In genomic region chr4:133379861-133380260, GRCm38 (mm10) we compare ENCODE assay signal across 13 mouse cellular contexts. TPM values are rescaled to one million over a fixed set of nuclear protein-coding genes. Genes with fewer than 3 reads are reported as not detected.
DNase-seq lines count a peak whose midpoint lies in the region; ATAC-seq and TF ChIP-seq lines count a peak whose summit lies in the region.
"Had no signal": no experiment of that assay in that cellular context is flagged by ENCODE, and none has a peak within 500 bp of the region (broad histone marks: within the 10 kb centered on the region; RNA-seq: fewer than 3 reads in every experiment).

No protein-coding gene starts in this region.

- H3K4me3 ChIP-seq in heart, embryonic 10.5 days, result no peak overlapping the region
- no peak overlapping the region for H3K4me3 ChIP-seq in midbrain, embryonic 10.5 days
- H3K4me3 ChIP-seq in midbrain, embryonic 15.5 days, result no peak overlapping the region
- H3K4me3 ChIP-seq in limb, embryonic 15.5 days, result no peak overlapping the region
- no peak overlapping the region for H3K4me3 ChIP-seq in left cerebral cortex, adult 2 months

- peaks cover 7% of the 10 kb centered on the region; the same call in 1 of the 2 replicates for H3K36me3 ChIP-seq in heart, embryonic 10.5 days
- H3K36me3 ChIP-seq in midbrain, embryonic 10.5 days, result peaks cover 21% of the 10 kb centered on the region
- no peaks in the 10 kb centered on the region for H3K36me3 ChIP-seq in midbrain, embryonic 15.5 days (replicated peaks)
- H3K36me3 ChIP-seq in limb, embryonic 15.5 days, result peaks cover 3% of the 10 kb centered on the region; the same call in 1 of the 2 replicates

- intact Hi-C loops in heart, postnatal 36 days (cut with DNase I), result no loop called here
- intact Hi-C loops in left cerebral cortex, adult 2 months (cut with DNase I), result no loop called here

- peak overlapping the region; percentile 73 for H3K27ac ChIP-seq in heart, embryonic 10.5 days
- 0 out of 2 replicates have a peak overlapping the region, but pooled peaks have one; percentile 23 for H3K27ac ChIP-seq in midbrain, embryonic 10.5 days (replicated peaks)
- H3K27ac ChIP-seq in midbrain, embryonic 15.5 days, result no peak overlapping the region
- H3K27ac ChIP-seq in limb, embryonic 15.5 days, result peak overlapping the region; percentile 68; the same call in 1 of the 2 replicates
- H3K27ac ChIP-seq in left cerebral cortex, adult 2 months, result no peak overlapping the region
- H3K27ac ChIP-seq: macrophage had no signal

- TF ChIP-seq CTCF in left cerebral cortex, adult 2 months (IDR thresholded peaks at IDR 0.05), result no peak

- H3K9ac ChIP-seq in midbrain, embryonic 15.5 days, result no peak overlapping the region
- H3K9ac ChIP-seq in limb, embryonic 15.5 days, result no peak overlapping the region

- 73% methylated on average over 3 of the region's 3 CpGs for WGBS in heart, embryonic 10.5 days
- 77% methylated on average over 3 of the region's 3 CpGs for WGBS in midbrain, embryonic 10.5 days
- 58% methylated on average over 3 of the region's 3 CpGs for WGBS in midbrain, embryonic 15.5 days
- 42% methylated on average over 3 of the region's 3 CpGs for WGBS in limb, embryonic 15.5 days

- H3K9me3 ChIP-seq in heart, embryonic 10.5 days, result no peaks in the 10 kb centered on the region
- H3K9me3 ChIP-seq in midbrain, embryonic 10.5 days (replicated peaks), result no peaks in the 10 kb centered on the region
- H3K9me3 ChIP-seq in midbrain, embryonic 15.5 days, result no peaks in the 10 kb centered on the region
- H3K9me3 ChIP-seq in limb, embryonic 15.5 days, result no peaks in the 10 kb centered on the region

- H3K27me3 ChIP-seq in heart, embryonic 10.5 days (ENCODE audit: insufficient read depth, poor library complexity, severe bottlenecking), result no peaks in the 10 kb centered on the region
- H3K27me3 ChIP-seq in midbrain, embryonic 10.5 days (ENCODE audit: low read depth, poor library complexity, severe bottlenecking), result no peaks in the 10 kb centered on the region
- no peaks in the 10 kb centered on the region for H3K27me3 ChIP-seq in midbrain, embryonic 15.5 days (replicated peaks)
- no peaks in the 10 kb centered on the region for H3K27me3 ChIP-seq in limb, embryonic 15.5 days

- no peak for ATAC-seq in midbrain, embryonic 15.5 days (replicated peaks)
- no peak for ATAC-seq in limb, embryonic 15.5 days (ENCODE audit: insufficient number of reproducible peaks, low FRiP score, low TSS enrichment, low read depth)

- no peak for DNase-seq in heart, embryonic 10.5 days (ENCODE audit: low spot score)
- no peak for DNase-seq in heart, postnatal 36 days
- no peak for DNase-seq in midbrain, embryonic 10.5 days (ENCODE audit: low spot score)
- no peak for DNase-seq in left cerebral cortex, adult 2 months (ENCODE audit: extremely low spot score in 1 of 2, low spot score in 2 of 2)
- DNase-seq in thymus, postnatal 10 days (ENCODE audit: low spot score in 2 of 2), result no peak
- DNase-seq in kidney, adult 8-10 months, result no peak
- DNase-seq: adrenal gland, postnatal 36 days; B cell, adult 2 months; kidney, adult 9 months; thymus, postnatal 4 days had no signal

- H3K4me2 ChIP-seq in midbrain, embryonic 15.5 days, result no peak overlapping the region
- no peak overlapping the region for H3K4me2 ChIP-seq in limb, embryonic 15.5 days

- H3K4me1 ChIP-seq in heart, embryonic 10.5 days, result peaks cover 61% of the 10 kb centered on the region
- peaks cover 54% of the 10 kb centered on the region for H3K4me1 ChIP-seq in midbrain, embryonic 10.5 days
- peaks cover 24% of the 10 kb centered on the region for H3K4me1 ChIP-seq in midbrain, embryonic 15.5 days
- H3K4me1 ChIP-seq in limb, embryonic 15.5 days, result peaks cover 54% of the 10 kb centered on the region

RNA-seq across cellular contexts. Expression of gene Slc9a1, which starts 10.4 kb away (rescaled TPM):
- polyA plus RNA-seq in heart, embryonic 10.5 days (2016; fragmentation: Nextera tagmentation; extraction: Ambion mirVana), result 7.6 and 8.2 TPM in 2 replicates
- total RNA-seq in heart, postnatal 36 days (2021), result 10 to 100 TPM; 17.6 to 18.8 TPM
- 8.3 and 8.6 TPM in 2 replicates for polyA plus RNA-seq in midbrain, embryonic 10.5 days (2016; fragmentation: Nextera tagmentation; extraction: Ambion mirVana)
- 9.9 and 11.1 TPM in 2 replicates for polyA plus RNA-seq in midbrain, embryonic 15.5 days (2015; fragmentation: Nextera tagmentation; extraction: Ambion mirVana)
- 10.1 and 10.9 TPM in 2 replicates for polyA plus RNA-seq in limb, embryonic 15.5 days (2015; fragmentation: Nextera tagmentation; extraction: Ambion mirVana)
- 10 to 100 TPM; 49.8 to 53.0 TPM for total RNA-seq in left cerebral cortex, adult 2 months (2021)

RNA-seq across cellular contexts. Expression of gene Wdtc1, which starts 26.6 kb away (rescaled TPM):
- 13.4 and 14.2 TPM in 2 replicates for polyA plus RNA-seq in heart, embryonic 10.5 days (2016; fragmentation: Nextera tagmentation; extraction: Ambion mirVana)
- total RNA-seq in heart, postnatal 36 days (2021), result 10 to 100 TPM; 82.0 to 88.2 TPM
- polyA plus RNA-seq in midbrain, embryonic 10.5 days (2016; fragmentation: Nextera tagmentation; extraction: Ambion mirVana), result 19.2 and 20.0 TPM in 2 replicates
- polyA plus RNA-seq in midbrain, embryonic 15.5 days (2015; fragmentation: Nextera tagmentation; extraction: Ambion mirVana), result 23.2 and 26.3 TPM in 2 replicates
- 13.9 TPM in 2 replicates for polyA plus RNA-seq in limb, embryonic 15.5 days (2015; fragmentation: Nextera tagmentation; extraction: Ambion mirVana)
- 10 to 100 TPM; 59.7 to 60.6 TPM for total RNA-seq in left cerebral cortex, adult 2 months (2021)

Comparison
In these comparisons a context has a peak if more than half of its experiments do, and no peak if none do; other contexts are left out.
1. H3K27ac ChIP-seq: peak in heart, embryonic 10.5 days (single experiment), midbrain, embryonic 10.5 days (single experiment) and limb, embryonic 15.5 days (single experiment); none in midbrain, embryonic 15.5 days (single experiment) and left cerebral cortex, adult 2 months (single experiment).